Mouse (Mus musculus): ENCODE data around the gene Cd300lf. TPM values are rescaled to one million over a fixed set of nuclear protein-coding genes. Genes with fewer than 3 reads are reported as not detected.

Cd300lf gene
- total RNA-seq, 2 experiments from 2014 or later, result not detected

- intact Hi-C loops (cut with DNase I; ENCODE audit: low total_unique reads), result no loop called here
- DNase-seq, result no peak
These were observed 48.7 kb downstream of the Cd300lf start for GRCm38 (mm10) chr11:115085064-115085463.

GRCm38 (mm10) chr11:115084595-115084994 is 49.2 kb downstream of the Cd300lf start:
- intact Hi-C loops (cut with DNase I; ENCODE audit: low total_unique reads), result no loop called here
- DNase-seq, result no peak

- DNase-seq, result peak; percentile 65
These were observed 50.2 kb downstream of the Cd300lf start for GRCm38 (mm10) chr11:115083376-115084139.

DNA sequence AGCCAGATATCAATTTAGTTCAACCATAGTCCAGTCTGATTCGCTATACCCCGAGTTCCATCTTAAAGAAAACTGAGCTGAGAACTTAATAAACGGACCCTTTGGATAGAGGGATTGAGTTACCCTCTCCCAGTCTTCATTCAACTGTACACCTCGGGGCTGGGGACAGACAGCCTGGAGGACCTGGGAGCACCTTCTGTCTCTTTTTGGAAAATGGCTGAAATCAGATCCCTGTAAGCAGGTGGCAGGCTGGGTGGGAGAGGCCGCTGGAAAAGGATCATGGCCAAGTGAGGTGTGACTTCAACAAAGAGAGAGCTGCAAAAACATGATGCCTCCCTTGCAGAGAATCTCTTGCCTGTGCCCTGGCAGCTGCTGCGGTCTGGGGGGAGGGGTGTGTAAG is 51.6 kb downstream of the Cd300lf start:
- DNase-seq, result no peak
- intact Hi-C loops (cut with DNase I; ENCODE audit: low total_unique reads), result loop anchor here (2.0 kb wide), 1 partner anchor 71 kb away; no protein-coding TSS in a partner anchor

More at GRCm38 (mm10) chr11:115083376-115084139, 50.2 kb downstream of the Cd300lf start:
- intact Hi-C loops (cut with DNase I; ENCODE audit: low total_unique reads), result loop anchor here (2.0 kb wide), 1 partner anchor 69 kb away; no protein-coding TSS in a partner anchor

GRCm38 (mm10) chr11:115081373-115081772 is 52.4 kb downstream of the Cd300lf start:
- intact Hi-C loops (cut with DNase I; ENCODE audit: low total_unique reads), result no loop called here
- no peak for DNase-seq

DNA sequence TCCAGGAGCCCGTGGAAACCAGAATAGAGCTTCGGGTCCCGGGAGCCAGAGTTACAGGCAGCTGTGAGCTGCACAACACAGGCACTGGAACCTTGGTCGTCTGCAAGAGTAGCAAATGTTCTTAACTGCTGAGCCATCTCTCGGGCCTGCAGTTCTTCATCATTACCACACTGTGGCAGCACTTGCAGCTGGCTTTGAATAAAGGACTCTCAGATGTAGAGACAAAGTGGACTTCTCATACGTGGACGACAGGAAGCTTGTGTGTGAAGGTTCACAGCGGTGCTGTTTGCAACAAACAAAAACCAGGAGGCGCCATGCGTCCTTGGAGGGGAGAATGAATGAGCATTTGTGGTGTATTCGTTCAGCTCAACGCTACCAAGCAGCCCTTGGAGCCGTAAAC is 52.9 kb downstream of the Cd300lf start:
- peak; percentile 25 for DNase-seq
- intact Hi-C loops (cut with DNase I; ENCODE audit: low total_unique reads), result no loop called here

GRCm38 (mm10) chr11:115078680-115079079 is 55.1 kb downstream of the Cd300lf start:
- intact Hi-C loops (cut with DNase I; ENCODE audit: low total_unique reads), result no loop called here
- DNase-seq, result no peak

GRCm38 (mm10) chr11:115077436-115077835 is 56.4 kb downstream of the Cd300lf start:
- intact Hi-C loops (cut with DNase I; ENCODE audit: low total_unique reads), result no loop called here

GRCm38 (mm10) chr11:115075859-115076258 is 57.9 kb downstream of the Cd300lf start:
- no peak for DNase-seq
- intact Hi-C loops (cut with DNase I; ENCODE audit: low total_unique reads), result no loop called here

More at GRCm38 (mm10) chr11:115077436-115077835, 56.4 kb downstream of the Cd300lf start:
- DNase-seq, result no peak

DNA sequence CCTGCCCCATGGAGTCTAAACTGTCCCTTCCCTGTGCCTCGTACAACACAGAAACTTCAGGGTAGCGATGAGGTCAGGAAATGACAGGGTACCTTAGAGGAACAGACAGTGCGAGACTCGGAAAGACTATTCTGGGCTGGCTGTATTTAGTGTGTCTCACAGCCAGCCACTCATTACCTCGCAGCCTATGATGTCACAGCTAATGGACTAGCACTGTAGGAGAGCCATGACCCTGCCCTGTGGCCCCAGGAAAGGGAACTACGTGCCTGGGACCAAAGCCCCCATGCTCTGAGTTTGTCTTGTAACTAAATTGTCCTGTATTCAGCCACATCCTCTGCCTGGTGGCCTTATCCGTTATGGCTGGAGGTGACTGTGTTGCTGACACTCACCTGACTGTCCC is 58.4 kb downstream of the Cd300lf start:
- intact Hi-C loops (cut with DNase I; ENCODE audit: low total_unique reads), result no loop called here
- DNase-seq, result no peak

DNA sequence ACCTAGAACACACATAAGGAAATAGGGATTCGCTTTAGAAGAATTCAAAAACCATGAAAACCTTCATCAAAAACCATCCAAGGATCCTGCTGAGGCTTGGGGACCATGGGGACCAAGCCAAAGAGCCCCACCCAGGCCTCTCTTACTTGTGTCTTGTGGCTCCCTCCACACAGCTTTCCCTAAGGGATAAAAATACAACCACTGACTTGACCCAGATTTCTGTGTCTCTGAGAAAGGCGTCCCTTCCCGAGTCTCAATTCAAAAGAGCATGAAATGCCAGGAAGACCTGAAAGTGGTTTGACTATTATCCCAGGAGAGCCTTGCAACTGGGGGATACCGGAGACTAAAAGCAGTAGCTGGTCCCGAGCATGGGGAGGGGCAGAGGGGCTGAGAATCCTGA is 60.8 kb downstream of the Cd300lf start:
- no peak for DNase-seq
- intact Hi-C loops (cut with DNase I; ENCODE audit: low total_unique reads), result no loop called here

DNA sequence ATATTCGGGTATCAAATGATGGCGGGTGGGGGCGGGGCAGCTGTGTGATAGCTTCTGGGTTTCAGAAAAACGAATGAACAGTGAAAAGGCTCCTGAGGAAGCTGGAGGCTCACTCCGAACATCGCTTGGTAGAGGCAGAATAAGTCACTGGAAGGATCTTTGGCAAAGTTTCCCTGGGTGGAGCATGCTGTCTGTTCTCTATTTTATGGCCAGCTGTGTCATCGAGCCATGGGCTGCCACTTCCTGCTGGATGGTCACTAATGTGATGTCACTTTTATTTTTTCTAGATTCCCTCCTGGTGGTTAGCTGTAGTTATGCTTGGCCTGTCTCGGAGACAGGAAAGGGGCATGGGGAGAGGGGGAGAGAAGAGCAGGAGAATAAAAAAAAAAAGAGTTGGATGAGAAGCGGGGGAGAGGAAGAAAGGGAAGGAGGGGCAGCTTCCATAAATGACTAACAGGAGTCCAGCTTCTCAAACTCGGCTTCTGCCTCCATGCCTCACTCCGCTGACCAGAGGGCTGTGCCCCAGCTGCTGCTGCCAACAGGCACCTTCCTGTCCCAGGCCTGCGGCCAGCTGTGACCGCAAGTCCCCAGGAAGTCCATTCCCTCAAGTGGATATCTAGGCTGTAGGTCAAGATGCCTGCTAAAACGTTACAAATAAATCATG is 62.0 kb downstream of the Cd300lf start:
- intact Hi-C loops (cut with DNase I; ENCODE audit: low total_unique reads), result no loop called here
- peak; percentile 55 for DNase-seq

- no peak for DNase-seq
- intact Hi-C loops (cut with DNase I; ENCODE audit: low total_unique reads), result no loop called here
These were observed 62.7 kb downstream of the Cd300lf start for GRCm38 (mm10) chr11:115071015-115071551.

GRCm38 (mm10) chr11:115066768-115067167 is 67.0 kb downstream of the Cd300lf start:
- DNase-seq, result no peak
- intact Hi-C loops (cut with DNase I; ENCODE audit: low total_unique reads), result no loop called here

Other genes with a start within 250 kb of the Cd300lf start
- gene Cd300a, start 244.0 kb downstream of the Cd300lf start, total RNA-seq (2021), result under 1 TPM; 0.55 to 0.84 TPM
- gene Cd300lb, start 199.6 kb downstream of the Cd300lf start, total RNA-seq (2021), result under 1 TPM; 0.13 to 0.78 TPM
- gene Cd300c, start 164.8 kb downstream of the Cd300lf start, total RNA-seq (2021), result not detected
- under 1 TPM; 0.24 to 0.37 TPM for gene Cd300ld, start 144.1 kb downstream of the Cd300lf start, total RNA-seq (2021)
- gene Cd300c2, start 132.1 kb downstream of the Cd300lf start, total RNA-seq (2021), result under 1 TPM; 0.64 to 0.84 TPM
- gene Cd300ld2, start 117.8 kb downstream of the Cd300lf start, total RNA-seq (2021), result not detected
- 1 to 10 TPM in 1 of 2 experiments, not detected in 1; 1.1 TPM for gene Cd300ld4, start 107.0 kb downstream of the Cd300lf start, total RNA-seq (2021)
- 1 to 10 TPM in 1 of 2 experiments, not detected in 1; 3.3 TPM for gene Cd300ld5, start 96.2 kb downstream of the Cd300lf start, total RNA-seq (2021)
- gene Cd300ld3, start 85.6 kb downstream of the Cd300lf start, total RNA-seq (2021), result 1 to 10 TPM in 1 of 2 experiments, not detected in 1; 3.1 TPM
- gene Cd300e, start 71.8 kb downstream of the Cd300lf start, total RNA-seq (2021), result not detected
- gene Rab37, start 42.6 kb downstream of the Cd300lf start, total RNA-seq (2021), result under 1 TPM; 0.62 TPM
- gene Slc9a3r1, start 29.3 kb upstream of the Cd300lf start, total RNA-seq (2021), result 1 to 10 TPM; 4.9 to 5.9 TPM
- gene Tmem104, start 53.5 kb upstream of the Cd300lf start, total RNA-seq (2021), result 1 to 10 TPM; 4.5 to 4.9 TPM
- gene Nat9, start 53.9 kb upstream of the Cd300lf start, total RNA-seq (2021), result 10 to 100 TPM; 13.1 to 14.0 TPM
- not detected for gene Grin2c, start 133.3 kb upstream of the Cd300lf start, total RNA-seq (2021)
- 1 to 10 TPM; 5.4 to 6.0 TPM for gene Fdxr, start 143.1 kb upstream of the Cd300lf start, total RNA-seq (2021)
- gene Fads6, start 163.7 kb upstream of the Cd300lf start, total RNA-seq (2021), result 1 to 10 TPM; 1.6 to 1.7 TPM
- not detected for gene Otop2, start 173.2 kb upstream of the Cd300lf start, total RNA-seq (2021)
- under 1 TPM; 0.25 to 0.73 TPM for gene Ush1g, start 188.0 kb upstream of the Cd300lf start, total RNA-seq (2021)
- gene Otop3, start 200.7 kb upstream of the Cd300lf start, total RNA-seq (2021), result not detected
- 1 to 10 TPM; 2.9 to 4.3 TPM for gene Hid1, start 233.8 kb upstream of the Cd300lf start, total RNA-seq (2021)
- 1 to 10 TPM; 4.8 to 8.3 TPM for gene Cdr2l, start 247.9 kb upstream of the Cd300lf start, total RNA-seq (2021)

All from gastrocnemius, postnatal 14 days (tissue).